In the genomic region with DNA sequence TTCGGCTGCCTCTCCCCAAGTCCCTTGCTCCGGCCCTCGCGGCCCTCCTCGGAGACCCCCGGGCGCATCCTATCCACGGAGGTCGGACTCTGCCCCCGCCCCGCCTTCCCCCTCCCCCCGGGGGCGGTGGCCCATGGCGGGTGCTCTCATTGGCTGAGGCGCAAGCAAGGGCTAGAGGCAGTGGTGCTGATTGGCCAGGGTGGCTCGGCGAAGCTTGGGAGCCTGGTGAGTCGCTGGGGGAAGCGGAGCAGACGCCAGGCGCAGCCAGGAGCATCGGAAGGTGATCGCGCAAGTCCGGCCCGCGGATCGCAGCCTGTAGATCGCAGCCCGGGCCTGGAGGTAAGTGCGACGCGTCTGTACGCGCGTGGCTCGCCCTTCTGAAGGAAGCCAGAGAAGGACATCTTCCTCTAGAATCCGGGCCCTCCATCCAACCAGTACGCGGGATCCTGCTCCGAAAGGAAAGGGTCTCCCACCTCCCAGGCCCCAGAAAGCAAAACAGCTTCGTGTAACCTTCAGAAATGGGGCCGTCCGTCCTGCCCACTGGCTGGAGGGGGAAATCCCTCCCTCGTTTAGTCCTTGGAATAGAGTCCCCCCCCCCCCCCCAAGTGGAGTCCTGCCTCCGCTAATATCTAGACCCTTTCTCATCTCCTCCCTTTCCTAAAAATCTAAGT, we compare ENCODE assay signal across 8 mouse cellular contexts. TPM values are rescaled to one million over a fixed set of nuclear protein-coding genes. Genes with fewer than 3 reads are reported as not detected.
A peak's percentile ranks its signal among the peaks of the same experiment; 100 is the strongest.
DNase-seq lines count a peak whose midpoint lies in the region; ATAC-seq lines count a peak whose summit lies in the region.

Gene Abat (plus strand): TSS at position 194 of the 671 bp plus-strand sequence.

- H3K9ac ChIP-seq in intestine, embryonic 16.5 days (ENCODE audit: low read depth, low read length) = peak within 1 kb of the TSS; percentile 76

- peak; percentile 96 for DNase-seq in adrenal gland, postnatal 14 days
- DNase-seq in embryo, embryonic 9.5 days (ENCODE audit: extremely low spot score) = peak; percentile 96
- DNase-seq in left cerebral cortex, postnatal 14 days (ENCODE audit: low spot score in 2 of 2) = peak; percentile 94 to 95
- peak; percentile 91 to 93 for DNase-seq in right cerebral cortex, postnatal 36 days (ENCODE audit: low spot score in 2 of 2)

- peak within 1 kb of the TSS; percentile 85 for H3K4me2 ChIP-seq in intestine, embryonic 16.5 days (ENCODE audit: low read depth, low read length)

- H3K27ac ChIP-seq in intestine, embryonic 16.5 days (ENCODE audit: low read length) = peak within 1 kb of the TSS; percentile 60; the same call in 1 of the 2 replicates

- H3K9me3 ChIP-seq in intestine, embryonic 16.5 days (ENCODE audit: control insufficient read depth, low read length) = no peaks in the 10 kb centered on the region

- peak; percentile 95 for ATAC-seq in granulocyte monocyte progenitor cell, adult 5-6 weeks (replicated peaks; ENCODE audit: poor library complexity, severe bottlenecking)
- peak; percentile 100 for ATAC-seq in intestine, embryonic 16.5 days
- ATAC-seq in megakaryocyte-erythroid progenitor cell, adult 5-6 weeks (replicated peaks; ENCODE audit: low FRiP score, low TSS enrichment, poor library complexity, severe bottlenecking) = peak; percentile 96
- no peak for ATAC-seq in monocyte, adult 5-6 weeks (replicated peaks; ENCODE audit: insufficient number of reproducible peaks, low FRiP score, low TSS enrichment, poor library complexity, severe bottlenecking)

- H3K36me3 ChIP-seq in intestine, embryonic 16.5 days (ENCODE audit: control insufficient read depth, insufficient read depth, low read length) = no peaks in the 10 kb centered on the region

- H3K27me3 ChIP-seq in intestine, embryonic 16.5 days (replicated peaks; ENCODE audit: control insufficient read depth, insufficient read depth, low read length) = no peaks in the 10 kb centered on the region

- under 1% methylated on average over 45 of the region's 46 CpGs for WGBS in intestine, embryonic 16.5 days

- intact Hi-C loops in left cerebral cortex, postnatal 14 days (cut with DNase I) = no loop called here

- H3K4me3 ChIP-seq in intestine, embryonic 16.5 days (ENCODE audit: low read length) = peak within 1 kb of the TSS; percentile 67

- H3K4me1 ChIP-seq in intestine, embryonic 16.5 days (ENCODE audit: control insufficient read depth, insufficient read depth, low read length) = peaks cover 15% of the 10 kb centered on the region

RNA-seq across cellular contexts. Expression of gene Abat, which starts in this region (rescaled TPM):
- 27.5 and 49.6 TPM in 2 replicates for total RNA-seq in adrenal gland, postnatal 14 days (2021)
- total RNA-seq in granulocyte monocyte progenitor cell, adult 5-6 weeks (2014; fragmentation: Nextera tagmentation) = not detected in 2 replicates
- not detected in 2 replicates for total RNA-seq in granulocyte monocyte progenitor cell, adult 5-6 weeks (2017)
- 80.0 and 89.5 TPM in 2 replicates for polyA plus RNA-seq in intestine, embryonic 16.5 days (2015; fragmentation: Nextera tagmentation; extraction: Ambion mirVana)
- total RNA-seq in left cerebral cortex, postnatal 14 days (2021) = 100 to 1,000 TPM; 171 to 179 TPM
- not detected in 2 replicates for total RNA-seq in megakaryocyte-erythroid progenitor cell, adult 5-6 weeks (2014; fragmentation: Nextera tagmentation)
- total RNA-seq in megakaryocyte-erythroid progenitor cell, adult 5-6 weeks (2017) = 0.65 and 1.2 TPM in 2 replicates
- total RNA-seq in monocyte, adult 5-6 weeks (2017) = not detected in 3 replicates

Comparison
In these comparisons a context has a peak if more than half of its experiments do, and no peak if none do; other contexts are left out.
1. RNA of gene Abat (total RNA-seq): 171 to 179 TPM in left cerebral cortex, postnatal 14 days and 27.5 to 49.6 TPM in adrenal gland, postnatal 14 days; 0.65 to 1.2 TPM in megakaryocyte-erythroid progenitor cell, adult 5-6 weeks, not detected in granulocyte monocyte progenitor cell, adult 5-6 weeks and not detected in monocyte, adult 5-6 weeks; every median in the first group is over 10 times any median in the second.
2. Peak in ATAC-seq in granulocyte monocyte progenitor cell, adult 5-6 weeks; RNA of the gene not detected or under 1 TPM.
3. Peak in every context shown above with its lines, with median percentiles within 50 percentile points of each other: DNase-seq.